Mouse (Mus musculus) cerebellum, adult 18-20 months (tissue): Measurements from ENCODE around the gene Fstl3.
A peak's percentile ranks its signal among the peaks of the same experiment; 100 is the strongest.

Source experiments
- DNase-seq, 2 experiments: peaks; one replicate each; pipeline ENCODE4 v3.0.0; 2021

Fstl3 gene

DNA sequence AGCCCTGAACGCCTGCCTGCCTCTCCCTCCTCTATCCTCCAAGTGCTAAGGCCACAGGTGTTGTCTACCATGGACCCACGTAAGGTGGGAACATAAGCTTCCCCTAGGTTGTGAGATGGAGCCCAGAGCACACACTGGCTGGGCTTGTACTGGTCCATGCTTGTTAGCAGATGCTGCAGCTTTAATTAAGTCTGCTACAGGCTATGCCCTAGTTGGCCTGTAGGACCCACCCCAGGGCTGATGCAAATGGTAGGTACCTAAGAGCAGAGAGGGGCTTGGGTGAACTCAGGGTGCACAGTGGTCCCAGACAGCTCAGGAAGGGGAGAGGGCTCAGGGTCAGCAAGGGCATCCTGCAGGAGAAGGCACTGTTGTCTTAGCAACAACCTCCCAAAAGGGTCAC is 12.5 kb downstream of the Fstl3 start:
- DNase-seq, result no peak

DNA sequence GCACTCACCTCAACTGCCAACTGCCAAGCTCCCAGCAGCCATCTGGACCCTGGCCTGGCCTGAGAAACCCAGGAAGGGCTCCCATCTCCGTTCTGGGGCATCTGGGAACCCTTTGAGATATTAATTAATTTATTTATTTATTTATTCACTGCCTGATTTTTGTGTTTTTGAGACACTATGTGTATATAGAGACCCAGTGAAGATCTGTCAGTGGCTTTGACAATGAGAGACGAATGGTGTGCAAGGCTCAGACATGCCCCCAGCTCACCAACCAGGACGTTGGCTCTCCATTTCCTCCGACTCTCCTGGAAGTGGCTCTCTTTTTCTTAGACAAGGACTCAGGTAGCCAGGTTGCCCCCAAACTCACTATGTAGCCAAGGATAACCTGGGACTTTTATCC is 13.8 kb downstream of the Fstl3 start, which contains the start of gene Prss57:
Prss57 (minus strand) TSS at position 101 of the 400 bp plus-strand sequence.
- DNase-seq, result no peak

DNA sequence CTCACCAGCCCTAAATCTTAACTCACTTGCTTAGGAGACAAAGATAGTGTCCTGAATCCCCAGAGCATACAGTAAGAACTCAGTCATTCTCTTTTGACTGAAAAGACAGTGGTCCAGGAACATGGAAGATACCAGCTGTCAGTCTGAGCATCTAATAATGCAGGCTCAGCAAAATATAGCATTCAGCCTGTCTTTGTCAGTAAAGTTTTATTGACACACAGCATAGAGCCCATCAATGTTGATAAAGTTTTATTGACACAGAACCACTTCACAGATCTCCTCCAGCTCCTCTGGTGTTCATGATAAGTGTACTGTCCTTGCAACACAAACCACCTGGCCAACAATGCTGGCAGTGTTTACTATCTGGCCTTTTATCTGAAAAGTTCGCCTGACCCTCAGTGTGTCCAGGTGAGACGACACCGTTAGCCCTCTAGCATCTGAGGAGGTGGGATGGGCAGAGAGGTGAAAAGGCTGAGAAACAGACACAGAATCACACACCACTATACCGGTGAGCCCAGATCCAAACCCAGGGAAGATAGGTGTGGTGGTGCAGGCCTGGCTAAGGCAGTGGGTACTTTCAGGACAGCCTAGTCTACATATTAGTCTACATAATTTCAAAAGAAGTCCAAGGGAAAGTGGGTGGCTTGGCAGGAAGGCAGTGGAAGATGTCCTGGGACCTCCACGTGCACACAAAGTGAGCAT is 15.4 kb downstream of the Fstl3 start:
- DNase-seq, result no peak

DNA sequence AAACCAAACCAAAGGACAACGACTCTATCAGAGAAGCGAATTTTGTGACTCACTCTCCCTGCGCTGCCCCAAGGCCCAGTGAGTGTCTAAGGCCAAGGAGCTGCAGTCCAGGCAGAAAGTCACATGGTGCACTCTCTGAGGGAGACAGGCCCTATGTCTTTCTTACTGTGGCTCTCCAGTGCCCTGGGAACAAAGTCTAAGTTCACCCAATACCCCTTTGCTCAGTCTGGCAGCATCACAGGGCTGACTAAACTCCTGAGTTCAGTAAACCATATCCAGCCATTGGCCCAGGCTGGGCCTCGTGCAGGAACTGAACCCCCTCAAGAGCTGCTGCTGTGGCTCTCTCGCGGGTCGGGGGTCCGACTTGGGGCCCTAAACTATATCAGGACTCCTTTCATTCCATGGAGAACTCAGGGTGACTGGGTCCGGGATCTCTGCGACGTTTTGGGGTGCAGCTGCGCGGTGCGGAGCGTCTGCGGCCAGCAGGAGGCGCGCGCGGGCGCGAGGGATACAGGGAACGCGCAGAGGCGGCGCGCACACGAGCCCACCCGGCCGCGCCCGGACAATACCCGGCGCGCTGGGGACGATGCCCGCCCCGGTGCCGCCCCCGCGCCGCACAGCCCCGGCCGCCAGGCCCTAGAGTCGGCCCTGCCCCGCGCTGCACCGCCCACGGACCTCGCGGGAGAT is 16.1 kb downstream of the Fstl3 start, which contains the start of gene Palm:
Palm (plus strand) TSS at position 522 of the 687 bp plus-strand sequence.
- peak; percentile 81 to 95 for DNase-seq

DNA sequence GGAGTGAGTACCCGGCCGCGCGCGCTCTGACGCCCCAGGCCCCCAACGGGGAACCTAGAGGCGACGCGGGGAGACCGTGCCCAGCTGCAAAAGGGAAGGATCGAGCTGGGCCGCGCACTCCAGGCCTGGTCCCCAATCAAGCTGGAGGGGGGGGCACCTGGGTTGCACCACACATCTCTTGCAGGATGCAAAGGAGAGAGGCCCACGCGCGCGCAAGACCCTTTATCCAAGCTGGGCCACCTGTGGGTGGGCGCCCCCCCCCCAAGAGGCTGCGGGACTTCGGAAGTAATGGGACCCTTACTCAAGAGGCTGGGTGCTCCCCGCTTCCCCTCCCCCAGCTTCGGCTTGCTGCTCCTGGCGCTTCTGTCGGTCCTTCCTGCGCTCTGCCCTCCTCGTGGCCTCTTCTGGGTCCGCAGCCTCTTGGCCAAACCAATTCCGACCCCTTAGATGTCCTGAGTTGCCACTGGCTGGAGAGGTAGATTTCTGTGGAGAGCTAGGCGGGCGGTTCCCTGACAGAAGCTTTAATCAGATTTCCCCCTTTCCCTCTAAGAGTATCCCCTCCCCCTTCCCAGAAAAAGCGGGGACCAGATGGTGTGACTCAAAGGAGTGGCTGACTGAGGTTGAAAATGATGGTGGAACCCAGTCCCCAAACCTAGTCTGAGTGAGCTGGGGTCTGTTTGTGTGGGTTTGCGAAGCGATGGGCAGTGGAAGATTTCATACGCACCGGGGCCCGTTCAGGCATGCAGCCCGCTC is 16.8 kb downstream of the Fstl3 start:
- peak; percentile 59 to 63 for DNase-seq

DNA sequence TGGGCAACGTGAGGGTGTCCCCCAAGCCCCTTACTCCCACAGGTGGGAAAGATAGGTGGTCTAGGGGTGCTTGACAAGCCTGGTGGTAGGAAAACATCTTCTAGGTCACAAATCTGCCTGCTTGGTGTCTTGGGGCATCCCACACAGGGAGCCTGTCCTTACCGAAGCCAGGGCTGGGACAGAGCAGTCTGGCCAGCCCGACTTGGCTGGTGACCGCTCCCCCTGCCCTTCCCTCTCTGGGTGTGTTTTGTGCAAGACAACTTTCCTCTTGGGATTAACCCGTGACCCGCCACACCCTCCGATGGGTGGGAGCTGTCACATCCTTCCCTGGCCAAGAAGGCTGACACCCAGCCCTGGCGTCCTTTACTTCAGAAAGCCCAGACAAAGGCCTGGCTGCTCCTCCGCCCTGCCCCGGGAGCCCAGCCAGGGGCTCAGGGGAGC is 17.4 kb downstream of the Fstl3 start:
- DNase-seq, result peak; percentile 48 to 57

DNA sequence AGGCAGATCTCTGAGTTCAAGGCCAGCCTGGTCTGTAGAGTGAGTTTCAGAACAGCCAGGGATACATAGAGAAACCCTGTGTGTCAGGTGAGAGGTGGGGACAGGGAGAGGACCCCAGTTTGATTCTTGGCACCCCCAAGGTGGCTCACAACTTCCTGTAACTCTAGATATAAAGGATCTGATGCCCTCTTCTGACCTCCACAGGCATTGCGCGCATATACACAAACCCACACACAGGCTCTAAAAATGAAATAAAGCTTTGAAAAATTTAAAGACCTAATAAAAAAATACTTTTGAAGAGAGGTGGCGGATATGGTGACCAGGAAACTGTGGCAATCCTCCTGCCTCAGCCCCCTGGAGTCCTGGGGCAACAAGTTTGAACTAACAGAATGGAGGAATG is 18.8 kb downstream of the Fstl3 start:
- no peak for DNase-seq

DNA sequence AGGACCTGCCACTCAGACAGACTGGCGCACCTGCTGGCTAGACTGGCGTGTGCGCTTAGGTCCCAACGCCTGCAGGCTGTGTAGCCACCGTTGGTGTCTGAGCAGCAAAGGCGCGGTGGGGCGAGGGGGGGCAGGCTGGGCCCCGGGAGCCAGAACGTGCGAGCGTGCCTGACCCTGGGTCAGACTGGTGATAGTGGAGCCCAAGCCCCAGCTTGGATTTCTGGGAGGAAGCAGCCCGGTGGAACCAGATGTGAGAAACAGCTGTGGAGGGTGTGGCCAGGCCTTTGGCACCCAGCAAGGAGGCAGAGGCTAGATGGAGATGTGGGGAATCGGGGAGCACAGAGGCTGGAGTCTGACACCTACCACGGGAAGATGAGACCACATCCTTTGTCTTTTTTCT is 20.3 kb downstream of the Fstl3 start:
- peak in 1 of 2 experiments; percentile 39 for DNase-seq

DNA sequence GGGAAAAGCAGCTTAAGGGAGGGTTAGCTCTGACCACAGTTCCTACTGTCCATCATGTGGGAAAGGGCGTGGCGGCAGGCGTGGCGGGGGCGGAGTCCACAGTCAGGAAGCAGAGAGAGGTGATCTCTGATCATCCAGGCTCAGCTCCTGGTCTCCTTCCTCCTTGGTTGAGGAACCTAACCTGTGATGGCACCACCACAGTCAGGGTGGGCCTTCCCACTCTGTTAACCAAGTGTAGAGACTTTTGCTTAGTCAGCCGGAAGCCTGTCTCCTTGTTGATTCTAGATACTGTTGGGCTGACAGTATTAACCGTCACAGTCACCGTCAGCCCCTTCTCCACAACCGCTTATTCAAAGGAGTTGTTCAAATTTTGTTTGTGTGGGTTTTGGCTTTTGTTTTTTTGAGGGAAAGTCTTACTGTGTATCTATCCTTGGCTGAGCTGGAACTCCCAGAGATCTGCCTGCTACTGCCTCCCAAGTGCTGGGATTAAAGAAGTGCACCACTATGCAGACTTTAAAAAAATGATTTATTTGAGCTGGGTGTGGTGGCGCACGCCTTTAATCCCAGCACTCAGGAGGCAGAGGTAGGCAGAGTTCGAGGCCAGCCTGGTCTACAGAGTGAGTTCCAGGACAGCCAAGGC is 21.3 kb downstream of the Fstl3 start:
- DNase-seq, result no peak

DNA sequence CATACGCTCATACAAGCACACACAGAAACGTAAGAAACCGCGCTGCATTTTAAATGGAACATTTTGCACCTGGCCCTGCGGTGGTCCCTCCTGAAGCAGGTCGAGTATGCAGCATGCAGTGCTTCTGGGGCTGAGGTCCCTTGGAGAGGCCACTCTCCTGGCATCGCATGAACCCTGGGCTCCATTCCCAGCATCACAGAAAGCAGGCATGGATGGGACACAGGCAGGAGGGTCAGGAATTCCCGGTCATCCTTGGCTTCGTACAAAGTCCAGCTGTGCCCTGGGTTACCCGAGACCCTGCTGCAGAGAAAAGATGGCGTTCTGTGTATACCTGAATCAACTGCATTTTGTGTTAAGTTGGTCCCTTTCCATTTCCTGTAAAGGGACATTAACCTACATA is 23.4 kb downstream of the Fstl3 start:
- no peak for DNase-seq

DNA sequence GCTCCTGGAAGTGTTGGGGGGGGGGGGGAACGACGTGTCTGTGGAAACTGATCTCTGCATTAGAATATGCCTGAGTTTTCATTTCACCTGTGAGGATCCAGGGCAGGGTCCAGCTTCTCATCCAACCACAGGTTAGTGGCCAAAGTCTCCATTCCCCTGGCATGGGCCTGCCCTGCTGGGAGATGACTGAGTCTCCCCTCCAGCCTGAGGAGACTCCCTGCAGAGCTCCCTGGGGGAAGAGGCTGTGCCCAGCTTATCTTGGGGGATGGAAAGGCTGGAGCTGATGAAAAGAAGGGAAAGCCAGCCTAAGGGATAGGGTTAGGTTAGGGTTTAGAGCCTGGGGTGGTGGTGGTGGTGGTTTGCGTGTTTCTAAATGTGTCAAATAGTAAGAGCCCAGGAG is 24.8 kb downstream of the Fstl3 start:
- DNase-seq, result no peak

DNA sequence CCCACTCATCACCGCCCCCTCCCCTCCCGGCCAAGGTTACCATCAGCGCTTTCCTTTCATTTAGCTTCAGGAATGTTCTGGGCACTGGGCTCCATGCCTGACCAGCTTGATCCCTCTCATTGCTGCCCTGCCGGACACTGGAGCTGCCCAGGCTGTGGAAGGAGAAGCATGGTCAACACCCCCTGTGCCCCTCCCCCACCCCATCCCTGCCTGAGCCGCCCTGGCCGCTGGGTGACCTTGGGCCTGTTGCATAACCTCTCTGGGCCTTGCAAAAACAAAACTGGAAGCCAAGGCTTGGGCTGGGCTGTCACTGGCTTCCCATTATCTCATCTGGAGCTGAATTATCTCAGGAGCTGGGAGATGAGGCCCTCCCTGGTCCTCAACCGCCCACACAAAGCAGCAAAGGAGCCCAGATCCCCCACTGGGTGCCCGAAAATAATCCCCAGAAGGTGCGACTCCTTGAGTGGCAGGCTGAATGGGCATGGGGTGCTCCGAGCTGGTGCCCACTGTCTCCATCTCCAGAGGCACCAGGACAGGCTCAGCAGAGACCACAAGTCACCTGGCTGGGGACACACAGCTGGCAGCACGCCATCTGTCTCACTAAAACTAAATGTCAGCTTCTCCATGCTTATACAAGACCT is 25.4 kb downstream of the Fstl3 start:
- peak; percentile 33 to 51 for DNase-seq

DNA sequence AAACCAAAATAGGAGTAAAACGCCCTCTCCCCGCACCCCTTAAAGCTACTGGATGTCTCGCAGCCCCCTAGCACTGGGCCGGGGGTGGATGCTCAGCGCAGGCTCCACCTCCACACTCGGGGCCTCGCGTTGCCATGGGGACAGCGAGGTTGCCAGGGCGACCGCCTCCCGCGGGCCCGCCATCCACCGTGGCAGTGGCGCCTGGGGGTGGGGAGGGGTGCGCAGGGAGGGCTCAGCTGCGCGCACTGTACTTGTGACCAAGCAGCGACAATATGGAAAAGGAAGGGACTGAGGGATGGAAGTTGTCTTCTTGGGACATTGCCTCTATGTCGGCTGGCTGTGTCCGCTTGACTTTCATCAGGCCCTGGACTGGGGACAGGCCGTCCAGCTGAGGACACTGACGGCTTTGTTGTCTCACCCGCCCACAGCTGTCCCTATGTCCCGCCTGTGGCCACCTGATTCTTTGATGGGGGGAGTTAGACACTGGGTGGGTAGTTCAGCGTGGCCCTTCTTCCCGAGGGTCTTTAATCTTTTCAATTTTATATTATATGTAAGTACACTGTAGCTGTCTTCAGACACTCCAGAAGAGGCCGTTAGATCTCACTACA is 26.7 kb downstream of the Fstl3 start:
- DNase-seq, result peak; percentile 67 to 72

DNA sequence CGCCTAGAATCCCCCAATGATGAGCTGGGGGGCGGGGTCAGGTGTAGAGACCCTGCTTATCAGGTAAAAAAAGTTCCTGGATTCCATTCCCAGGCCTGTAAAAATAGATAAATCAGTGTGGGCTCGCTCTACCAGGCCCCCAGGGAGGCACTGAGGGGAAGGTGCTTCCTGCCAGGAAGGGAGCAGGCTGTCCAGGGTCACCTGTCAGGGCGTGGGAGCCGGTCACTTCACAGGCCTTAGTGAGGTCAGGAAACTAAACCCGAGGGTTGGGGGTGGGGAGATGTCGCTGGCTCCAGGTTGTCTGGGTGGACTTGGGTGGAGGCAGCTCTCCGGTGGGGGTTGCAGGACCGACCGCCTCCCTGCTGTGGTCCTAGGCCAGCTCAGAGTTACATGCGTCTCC is 28.6 kb downstream of the Fstl3 start:
- DNase-seq, result no peak

DNA sequence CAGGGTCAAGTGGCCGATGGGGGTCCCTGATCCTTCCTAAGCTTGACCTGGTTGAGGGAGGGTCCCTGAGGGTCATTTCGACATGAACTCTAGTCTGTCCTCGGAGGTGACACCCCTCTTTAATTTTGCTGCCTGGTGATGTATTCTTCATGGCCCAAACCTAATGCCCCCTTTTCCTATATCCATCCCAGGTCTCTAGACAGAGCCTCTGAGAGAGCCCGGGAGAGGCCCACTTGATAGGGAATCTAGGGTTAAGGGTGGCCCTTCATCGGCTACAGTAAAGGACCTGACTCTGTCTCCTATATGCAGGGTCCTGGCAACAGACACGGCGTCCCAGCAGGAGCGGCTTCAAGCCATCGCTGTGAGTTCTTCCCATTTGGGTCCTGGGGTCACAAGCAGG is 29.3 kb downstream of the Fstl3 start:
- no peak for DNase-seq

DNA sequence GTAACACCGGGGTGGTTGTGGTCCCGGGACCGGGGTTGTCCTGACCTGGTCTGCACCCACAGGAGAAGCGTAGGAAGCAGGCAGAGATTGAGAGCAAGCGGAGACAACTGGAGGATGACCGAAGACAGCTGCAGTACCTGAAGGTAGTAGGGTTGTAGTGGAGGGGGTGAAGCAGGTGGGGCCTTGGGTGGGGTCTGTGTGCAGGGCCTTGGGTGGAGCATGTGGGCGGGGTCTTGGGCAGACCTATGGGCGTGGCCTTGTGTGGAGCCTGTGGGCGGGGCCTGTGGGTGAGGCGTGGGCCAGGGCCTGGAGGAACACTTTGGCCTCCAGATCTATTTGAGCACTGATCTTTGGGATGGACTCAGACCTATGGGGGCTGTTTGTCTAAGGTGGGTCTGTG is 29.9 kb downstream of the Fstl3 start:
- DNase-seq, result no peak

DNA sequence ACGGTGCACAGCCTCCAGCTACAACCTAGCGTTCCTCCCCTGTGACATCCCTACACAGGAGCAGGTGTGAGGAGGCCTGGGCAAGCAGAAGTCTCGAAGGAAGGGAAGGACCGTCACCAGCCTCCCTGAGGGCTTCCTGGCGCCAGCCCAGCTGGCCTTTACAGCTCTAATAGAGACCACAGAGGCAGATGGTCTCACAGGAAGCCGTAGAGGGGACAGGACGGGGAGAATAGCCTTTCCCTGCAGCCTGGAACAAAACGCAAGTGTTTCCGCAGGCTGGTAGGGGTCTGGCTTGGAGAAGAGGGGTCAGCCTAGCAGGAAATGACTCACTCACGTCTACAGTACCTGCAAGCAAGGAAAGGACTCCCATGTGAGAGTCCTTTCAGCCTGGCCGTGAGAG is 30.8 kb downstream of the Fstl3 start:
- peak; percentile 47 to 53 for DNase-seq

DNA sequence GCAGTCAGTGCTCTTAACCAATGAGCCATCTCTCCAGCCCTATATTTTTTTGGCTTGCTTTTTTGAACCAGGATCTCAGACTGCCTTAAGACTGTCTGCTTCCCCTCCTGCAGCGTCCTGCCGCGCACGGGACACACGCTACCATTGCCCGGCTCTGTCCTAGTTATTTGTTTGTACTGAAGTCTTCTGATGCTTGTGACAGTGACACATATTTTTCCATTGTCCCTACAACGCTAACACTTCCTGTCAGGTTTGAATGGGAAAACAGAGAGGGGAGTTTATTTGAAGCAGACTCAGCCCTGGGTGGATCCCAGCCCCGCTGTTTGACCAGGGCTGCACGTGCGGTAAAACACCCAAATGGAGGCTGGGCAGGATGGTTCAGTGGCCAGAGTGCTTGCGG is 31.7 kb downstream of the Fstl3 start:
- no peak for DNase-seq

DNA sequence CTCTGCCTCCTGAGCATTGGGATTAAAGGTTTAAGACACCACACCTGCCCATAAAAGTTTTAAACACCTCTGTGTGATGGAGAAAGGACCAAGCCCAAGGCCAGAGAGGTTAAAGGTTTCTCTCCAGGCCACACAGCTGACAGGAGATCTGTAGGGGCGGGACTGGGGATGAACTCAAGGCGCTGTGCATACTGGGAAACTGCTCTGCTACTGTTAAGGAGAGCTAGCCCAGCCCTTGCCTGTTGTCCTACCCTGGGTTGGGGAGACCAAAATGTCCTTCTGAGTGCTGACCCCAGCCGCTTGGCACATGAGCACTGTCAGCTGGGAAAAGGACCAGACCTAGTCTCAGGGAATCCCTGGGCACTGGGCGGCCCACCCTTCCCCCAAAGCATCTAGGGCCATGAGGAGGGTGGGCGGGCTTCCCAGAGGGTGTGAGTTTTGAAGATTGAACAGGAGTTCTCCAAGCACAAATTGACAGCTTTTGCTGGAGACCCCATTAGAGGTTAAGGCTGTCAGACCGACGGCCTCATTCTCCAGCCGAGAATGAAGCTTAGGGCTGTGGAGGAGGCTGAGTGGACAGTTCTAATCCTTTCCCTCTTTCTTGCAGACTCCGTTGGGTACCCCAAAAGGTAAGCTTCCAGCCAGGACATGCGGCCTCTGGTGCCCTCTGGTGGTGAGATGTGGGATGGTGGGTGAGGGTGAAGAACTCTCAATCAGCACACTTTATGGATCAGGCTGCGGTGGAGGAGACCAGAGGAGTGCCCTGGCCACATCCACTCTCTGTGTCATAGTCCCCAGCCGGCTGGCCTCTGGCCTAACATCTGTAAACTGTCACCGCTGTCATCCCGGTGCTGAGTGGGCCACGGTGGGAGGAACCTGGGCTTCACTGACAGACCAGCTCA is 34.9 kb downstream of the Fstl3 start:
- peak; percentile 86 to 91 for DNase-seq

DNA sequence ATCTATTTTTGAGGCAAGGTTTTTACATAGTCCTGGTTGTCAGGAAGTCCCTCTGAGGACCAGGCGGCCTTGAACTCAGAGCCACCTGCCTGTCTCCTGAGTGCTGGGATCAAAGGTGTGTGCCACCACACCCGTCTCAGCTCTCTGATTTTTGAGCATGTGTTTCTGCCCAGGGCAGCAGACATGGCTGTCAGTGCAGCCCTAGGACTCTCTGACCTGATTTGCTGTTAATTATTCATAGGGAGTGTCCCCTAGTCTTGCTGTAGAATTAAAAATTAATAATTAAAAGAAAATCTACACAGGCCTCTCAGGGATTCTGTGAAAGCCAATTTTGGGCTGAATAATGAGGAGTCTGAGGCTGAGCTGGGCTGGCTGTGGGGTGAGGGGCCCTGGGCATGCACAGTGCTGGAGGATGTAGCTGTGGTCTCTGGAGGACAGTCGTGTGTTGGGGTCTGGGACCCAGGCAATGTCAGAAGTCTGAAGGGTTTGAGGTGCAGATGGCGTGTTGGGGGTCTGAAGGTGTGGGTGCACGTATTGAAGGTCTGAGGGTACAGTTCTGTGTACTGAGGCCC is 37.3 kb downstream of the Fstl3 start:
- DNase-seq, result no peak
